Mouse (Mus musculus) ovary, postnatal 14 days (tissue): ENCODE data around the gene Zfp740.

ENCODE experiments used
- DNase-seq: peaks from one replicate; pipeline ENCODE4 v3.0.0; 2022; ENCODE audit warnings: low spot score

Zfp740 gene

DNA sequence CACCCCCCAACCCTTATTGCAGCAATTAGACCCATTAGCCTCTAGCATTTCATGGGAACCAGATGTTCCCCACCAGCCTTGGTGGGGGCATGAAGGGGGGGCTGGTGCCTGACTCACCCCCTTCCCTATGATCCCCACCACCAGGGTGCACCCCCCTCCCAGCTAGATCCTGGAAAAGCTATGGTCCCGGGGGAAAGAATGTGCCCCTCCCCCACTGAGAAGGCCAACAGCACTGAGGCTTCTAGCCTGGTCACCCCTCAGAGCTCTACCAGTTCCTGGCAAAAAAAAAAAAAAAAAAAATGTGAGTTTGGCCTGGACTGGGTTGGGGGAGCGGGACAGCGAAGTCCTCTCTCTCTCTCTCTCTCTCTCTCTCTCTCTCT, 45.8 kb downstream of the Zfp740 start:
- no peak for DNase-seq

DNA sequence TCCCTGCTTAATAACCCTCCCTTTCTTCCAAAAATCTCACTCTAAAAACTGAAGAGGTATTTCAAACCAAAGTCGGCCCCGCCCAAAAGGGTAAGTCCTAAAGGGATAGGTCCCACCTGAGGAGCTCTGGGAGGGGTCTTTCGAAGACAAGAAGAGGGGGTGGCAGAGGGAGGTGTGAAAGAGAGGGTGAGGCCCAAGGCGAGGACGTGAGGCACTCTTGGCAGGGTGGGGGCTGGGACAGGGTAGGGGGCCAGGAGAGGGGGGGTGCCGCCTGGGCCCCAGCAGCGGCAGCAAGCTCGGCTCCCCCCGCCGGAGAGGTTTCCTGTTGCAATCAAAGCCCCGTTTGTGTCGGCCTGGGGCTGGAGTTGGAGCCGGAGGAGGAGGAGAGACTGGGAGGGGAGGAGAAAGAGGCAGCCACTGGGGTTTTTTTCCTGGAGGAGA, 46.2 kb downstream of the Zfp740 start:
- DNase-seq: no peak

DNA sequence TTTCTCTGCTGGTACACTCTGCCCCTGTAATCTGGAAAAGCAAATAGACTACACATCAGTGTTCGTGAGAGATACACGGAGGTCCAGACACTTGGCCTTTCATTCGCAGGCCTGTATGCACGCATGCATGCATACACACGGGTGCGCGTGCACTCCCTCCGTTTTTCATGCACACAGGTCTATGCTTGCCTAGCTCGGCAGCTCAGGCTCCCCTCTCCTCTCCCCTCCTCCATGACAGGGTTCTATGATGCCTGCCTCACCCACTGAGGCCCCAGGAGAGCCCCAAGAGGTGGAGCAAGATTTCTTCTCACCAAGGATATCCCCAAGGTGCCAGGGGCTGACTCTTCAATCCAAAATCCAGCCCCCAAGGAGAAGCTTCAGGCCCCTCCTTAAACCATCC, 46.9 kb downstream of the Zfp740 start:
- DNase-seq: no peak

DNA sequence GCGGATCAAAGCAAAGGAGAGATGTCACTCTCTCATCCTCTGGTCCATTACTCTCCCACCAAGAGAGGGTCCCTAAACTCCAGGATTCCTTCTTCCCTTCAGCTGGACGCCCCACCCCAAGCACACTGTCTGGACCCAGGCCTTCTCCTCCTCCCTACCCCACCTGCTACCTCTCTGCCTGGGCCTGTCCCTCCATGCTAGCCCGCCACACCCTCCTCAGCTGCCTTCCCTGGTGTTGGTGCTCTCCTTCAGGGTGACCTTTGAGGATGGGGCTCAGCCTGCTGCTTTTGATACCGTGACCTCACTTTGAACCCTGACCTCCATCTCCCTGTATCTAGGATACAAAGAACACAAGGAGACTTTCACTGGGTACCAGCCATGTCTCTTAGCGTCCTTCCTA, 47.5 kb downstream of the Zfp740 start:
- no peak for DNase-seq

DNA sequence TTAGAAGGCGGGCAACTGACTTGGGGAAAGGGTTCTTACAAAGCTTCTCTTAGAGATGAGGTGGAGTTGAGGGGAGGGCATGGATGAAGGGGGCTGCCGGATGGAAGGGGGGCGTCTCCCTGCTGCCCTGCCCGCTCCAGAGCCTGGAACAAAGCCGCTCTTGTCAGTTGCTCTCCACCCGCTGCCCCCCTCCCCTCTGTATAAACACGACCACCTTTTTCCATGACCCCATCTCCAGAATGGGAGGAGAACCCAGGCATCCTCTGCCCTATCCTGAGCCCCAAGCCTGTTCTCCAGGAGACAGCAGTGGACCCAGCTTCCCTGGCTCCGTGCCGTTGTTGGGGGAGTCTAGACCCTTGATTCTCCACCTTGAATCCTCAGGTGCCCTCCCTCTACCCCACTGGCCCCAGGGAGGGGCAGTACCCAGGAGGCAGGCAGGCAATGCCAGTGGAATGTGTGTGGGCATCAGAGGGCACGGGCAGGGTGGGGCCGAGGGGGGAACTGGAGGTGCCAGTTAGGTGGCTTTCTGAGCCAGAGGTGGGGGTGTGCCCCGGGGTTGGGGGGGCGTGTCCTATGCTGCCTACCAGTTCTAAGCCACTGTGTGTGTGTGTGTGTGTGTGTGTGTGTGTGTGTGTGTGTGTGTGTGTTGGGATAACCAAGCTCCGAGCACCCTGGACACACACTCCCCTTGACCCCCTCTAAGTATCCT, 52.7 kb downstream of the Zfp740 start:
- DNase-seq: no peak

DNA sequence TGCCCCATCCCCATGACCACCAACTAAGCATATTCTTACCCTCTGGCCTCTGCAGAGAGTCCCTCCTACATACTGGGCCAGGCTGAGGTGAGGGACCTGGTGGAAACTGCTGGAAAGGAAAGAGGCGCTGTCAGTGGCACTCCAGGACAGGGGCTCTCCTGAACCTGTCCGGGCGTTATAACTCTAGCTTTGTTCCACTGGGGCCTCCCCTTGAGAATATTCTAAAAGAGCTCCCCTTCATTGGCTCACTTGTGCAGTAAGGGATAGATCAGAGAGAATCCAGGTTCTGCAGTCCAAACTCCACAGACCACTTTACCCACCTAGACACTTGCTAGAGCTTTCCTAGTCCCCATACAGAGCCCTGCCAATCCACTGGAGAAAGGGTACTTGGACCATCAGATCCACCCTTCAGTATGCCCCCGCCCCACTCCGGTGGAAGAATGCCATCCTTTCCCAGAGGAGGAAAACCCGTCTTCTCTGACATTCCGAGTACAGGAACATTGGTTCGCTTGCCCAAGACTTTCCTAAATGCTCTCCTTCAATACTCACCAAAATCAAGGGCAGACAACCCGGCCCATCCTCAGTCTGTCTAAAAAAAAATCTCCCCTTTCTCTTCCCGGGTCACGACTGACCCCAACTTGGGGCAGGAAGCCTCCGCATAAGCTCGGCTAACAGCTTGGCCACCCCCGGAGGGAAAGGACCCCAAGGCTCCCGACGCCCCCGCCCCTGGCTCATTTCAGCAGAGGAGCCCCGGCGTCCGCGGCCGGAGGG, 53.6 kb downstream of the Zfp740 start:
- DNase-seq: no peak

DNA sequence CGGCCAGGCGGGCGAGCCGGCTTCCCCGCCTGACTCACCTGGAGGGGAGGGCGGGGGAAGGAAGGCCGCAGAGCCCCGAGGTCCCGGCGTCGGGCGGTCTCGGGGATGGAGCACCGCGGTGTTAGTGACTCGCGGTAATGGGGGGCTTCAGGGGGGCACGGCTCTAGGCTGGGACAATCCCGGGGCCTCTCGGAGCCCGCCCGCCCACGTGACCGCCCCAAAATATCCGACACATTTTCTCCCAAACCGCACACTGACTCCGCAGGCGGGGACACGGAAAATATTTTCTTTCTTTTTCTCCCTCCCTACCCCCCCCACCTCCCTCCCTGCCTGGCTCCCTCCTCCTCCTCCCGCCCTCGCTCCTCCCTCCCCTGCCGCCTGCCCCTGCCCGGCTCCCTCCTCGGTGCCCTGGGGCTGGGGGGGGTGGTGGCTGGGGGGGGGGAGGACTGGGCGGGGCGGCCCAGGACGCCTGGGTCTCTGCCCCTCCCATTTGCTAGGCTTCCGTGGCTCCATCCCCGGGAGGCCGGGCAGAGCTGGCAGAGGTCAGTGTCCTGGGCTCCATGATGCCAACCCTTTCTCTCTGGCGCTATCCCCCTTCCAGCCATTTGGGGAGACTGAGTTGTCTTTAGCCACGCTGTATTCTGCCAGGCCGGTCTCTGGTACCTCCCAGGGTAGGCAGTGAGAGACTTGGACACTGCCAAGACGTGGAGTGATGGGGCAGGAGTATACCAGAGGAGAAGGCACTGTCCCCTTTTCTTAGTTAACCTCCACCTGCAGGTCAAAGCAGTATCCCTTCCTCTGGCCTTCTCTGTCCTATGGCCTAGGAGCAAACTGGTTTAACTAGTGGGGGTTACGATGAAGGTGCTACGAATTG, 54.4 kb downstream of the Zfp740 start, which contains the start of gene Rarg:
Gene Rarg, minus strand, starts transcription at position 316 of the 874 bp plus-strand sequence.
- no peak for DNase-seq

DNA sequence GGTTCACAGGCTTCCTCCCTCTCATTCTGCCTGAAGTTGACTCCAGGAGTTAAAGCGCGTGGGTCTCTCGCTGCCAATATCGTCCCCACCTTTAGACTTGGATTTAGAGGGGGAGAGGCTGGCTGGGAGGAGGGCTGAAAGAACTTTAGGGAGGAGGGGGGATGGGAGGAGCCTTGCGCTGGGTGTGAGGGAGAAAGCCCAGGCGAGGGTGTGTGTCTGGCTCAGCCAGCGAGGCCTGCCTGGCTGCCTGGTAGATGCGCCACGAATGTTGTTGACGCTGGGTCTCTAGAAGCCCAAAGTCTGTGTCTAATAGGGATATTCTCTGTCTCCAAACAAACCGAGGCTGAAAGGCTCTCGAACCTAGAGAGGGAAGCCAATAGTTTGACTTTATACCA, 55.0 kb downstream of the Zfp740 start:
- DNase-seq: no peak

DNA sequence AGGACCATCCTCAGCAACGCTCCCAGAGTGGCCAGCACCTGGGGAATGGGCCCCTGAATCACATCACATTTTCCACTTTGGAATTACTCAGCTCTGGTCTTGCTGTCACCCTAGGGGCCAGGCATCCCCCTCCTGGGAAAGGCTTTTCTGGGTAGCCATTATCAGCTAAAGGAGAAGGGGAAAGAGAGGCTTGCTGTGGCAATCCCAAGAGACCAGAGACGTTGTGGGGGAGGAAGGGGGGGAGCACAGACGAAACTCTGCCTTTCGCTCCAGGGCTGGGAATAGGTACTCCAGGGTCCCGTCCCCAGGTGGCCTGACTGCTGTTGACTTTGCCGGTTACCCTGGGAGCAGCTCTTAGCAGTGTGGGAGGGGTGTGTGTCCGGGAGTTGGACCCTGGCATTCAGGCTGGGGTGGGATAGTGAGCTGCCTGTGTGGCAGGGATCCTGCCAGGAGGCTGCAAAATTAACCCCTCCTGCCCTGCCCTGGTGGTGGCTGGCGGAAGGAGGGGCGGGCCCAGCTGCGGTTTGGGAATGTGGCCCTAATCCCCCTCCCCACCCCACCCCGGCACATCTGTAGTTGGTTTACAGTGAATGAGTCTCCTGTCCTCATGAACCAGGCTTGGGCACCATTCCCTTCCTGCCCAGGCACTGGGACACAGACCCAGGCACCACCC, 55.7 kb downstream of the Zfp740 start:
- DNase-seq: no peak

DNA sequence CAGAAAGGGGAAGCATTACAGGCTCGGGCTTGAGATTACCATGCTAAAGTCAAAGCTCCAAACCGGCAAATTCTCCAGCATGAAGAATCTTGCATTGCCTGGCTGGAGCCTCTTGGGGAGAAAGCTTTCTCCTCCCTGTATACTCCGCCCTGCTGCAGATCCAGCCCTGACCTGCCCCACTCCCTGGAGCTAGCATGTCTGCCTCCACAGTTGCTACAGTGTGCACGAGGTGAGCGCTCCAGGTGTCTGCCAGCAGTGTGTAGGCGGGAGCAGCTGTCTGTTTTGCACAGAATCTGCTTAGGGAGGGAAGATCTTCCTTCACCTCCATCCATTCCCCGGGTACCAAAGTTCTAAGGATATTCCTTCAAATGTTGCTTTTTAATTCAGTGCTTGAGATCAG, 59.5 kb downstream of the Zfp740 start:
- no peak for DNase-seq

DNA sequence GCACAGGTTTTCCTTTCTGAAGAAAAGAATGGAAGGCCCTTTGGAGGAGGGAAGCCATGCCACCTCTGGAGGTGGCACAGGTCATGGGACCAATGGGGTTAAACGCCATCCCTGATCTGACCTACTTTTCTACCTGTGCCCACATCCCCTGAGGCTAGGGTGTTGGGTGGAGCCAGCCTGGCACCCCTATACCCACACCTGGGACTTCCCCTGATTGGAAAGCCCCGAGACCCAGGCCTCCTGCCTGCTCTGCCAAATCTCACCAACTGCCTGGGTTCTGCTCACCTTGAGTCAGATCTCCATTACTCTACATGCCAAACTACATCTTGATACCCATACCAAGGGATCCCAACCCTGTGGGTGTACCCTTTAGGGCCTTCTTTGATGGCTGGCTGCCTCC, 60.0 kb downstream of the Zfp740 start:
- no peak for DNase-seq
